Mouse (Mus musculus) neural tube, embryonic 13.5 days (tissue): Measurements from ENCODE around the gene Atp1a4. TPM values are rescaled to one million over a fixed set of nuclear protein-coding genes. Genes with fewer than 3 reads are reported as not detected.
A peak's percentile ranks its signal among the peaks of the same experiment; 100 is the strongest.

ENCODE experiments used
- ATAC-seq: fragments of 200-750 bp; cut with Nextera tagmentation; 2 replicates; pipeline ENCODE4 v1.8.0; 2017; ENCODE audit warnings: low read depth, mild to moderate bottlenecking, moderate TSS enrichment, moderate library complexity
- H3K27ac ChIP-seq: fragments of 300-500 bp; sonication (generic); replicated peaks from 2 replicates; pipeline ENCODE4 v1.5.1; 2015; ENCODE audit warnings: moderate library complexity, mild to moderate bottlenecking, inconsistent platforms
- H3K27me3 ChIP-seq: fragments of 300-500 bp; sonication (generic); 2 replicates; pipeline ENCODE4 v1.6.1; 2015; ENCODE audit warnings: mild to moderate bottlenecking, inconsistent platforms
- H3K36me3 ChIP-seq: fragments of 300-500 bp; sonication (generic); 2 replicates; pipeline ENCODE4 v1.6.1; 2015; ENCODE audit warnings: mild to moderate bottlenecking, inconsistent platforms
- H3K4me1 ChIP-seq: fragments of 300-500 bp; sonication (generic); replicated peaks from 2 replicates; pipeline ENCODE4 v1.6.1; 2015; ENCODE audit warnings: inconsistent platforms
- H3K4me2 ChIP-seq: fragments of 300-500 bp; sonication (generic); 2 replicates; pipeline ENCODE4 v1.6.1; 2015; ENCODE audit warnings: inconsistent platforms, mild to moderate bottlenecking, moderate library complexity
- H3K4me3 ChIP-seq: fragments of 300-500 bp; sonication (generic); 2 replicates; pipeline ENCODE4 v1.5.1; 2015; ENCODE audit warnings: mild to moderate bottlenecking, inconsistent platforms
- H3K9ac ChIP-seq: fragments of 300-500 bp; sonication (generic); 2 replicates; pipeline ENCODE4 v1.6.1; 2015; ENCODE audit warnings: moderate library complexity, mild to moderate bottlenecking, inconsistent platforms
- H3K9me3 ChIP-seq: fragments of 300-500 bp; sonication (generic); 2 replicates; pipeline ENCODE4 v1.6.1; 2016; ENCODE audit warnings: inconsistent platforms
- WGBS: fragments of 180-500 bp; shearing (Covaris S2); methylation state at CpG from one replicate; pipeline ENCODE4 v1.1.7; 2015; 5-methylcytosine and 5-hydroxymethylcytosine counted together
- polyA plus RNA-seq: library from polyadenylated mRNA; unstranded; fragments of >200 nt; fragmentation: Nextera tagmentation; extraction: Ambion mirVana; gene quantifications from 2 replicates; pipeline ENCODE4 v1.2.1, GENCODE M21; 2015

Gene Atp1a4
- polyA plus RNA-seq, 1 experiment from 2014 or later = not detected

- 32% methylated on average over 16 of the region's 16 CpGs for WGBS
- no peak overlapping the region for H3K9ac ChIP-seq
- H3K27me3 ChIP-seq = peaks cover 16% of the 10 kb centered on the region
- ATAC-seq = no peak
- H3K4me1 ChIP-seq = peaks cover 18% of the 10 kb centered on the region
- no peak overlapping the region for H3K27ac ChIP-seq
- H3K4me3 ChIP-seq = no peak overlapping the region
- no peaks in the 10 kb centered on the region for H3K36me3 ChIP-seq
- H3K9me3 ChIP-seq = no peaks in the 10 kb centered on the region
- H3K4me2 ChIP-seq = peak overlapping the region; percentile 15; the same call in 1 of the 2 replicates
Observed at GRCm38 (mm10) chr1:172243547-172244205, 14.5 kb downstream of the Atp1a4 start.

- Histone ChIP-seq H3K36me3 (no peaks in the 10 kb centered on the region), H3K4me2 (no peak overlapping the region), H3K4me3 (no peak overlapping the region), H3K9me3 (no peaks in the 10 kb centered on the region), H3K4me1 (peaks cover 18% of the 10 kb centered on the region), H3K27ac (no peak overlapping the region), H3K27me3 (peaks cover 16% of the 10 kb centered on the region), H3K9ac (no peak overlapping the region)
- WGBS = 30% methylated on average over 2 of the region's 2 CpGs
- ATAC-seq = peak; percentile 21; the same call in 1 of the 2 replicates
Observed at GRCm38 (mm10) chr1:172242401-172242800, 15.8 kb downstream of the Atp1a4 start.

- Histone ChIP-seq H3K36me3 (no peaks in the 10 kb centered on the region), H3K27ac (no peak overlapping the region), H3K4me1 (peaks cover 18% of the 10 kb centered on the region), H3K27me3 (peaks cover 13% of the 10 kb centered on the region), H3K9me3 (no peaks in the 10 kb centered on the region), H3K4me2 (no peak overlapping the region), H3K9ac (no peak overlapping the region), H3K4me3 (no peak overlapping the region)
- 21% methylated on average over 6 of the region's 6 CpGs for WGBS
- ATAC-seq = no peak
Observed at GRCm38 (mm10) chr1:172240945-172241708, 17.1 kb downstream of the Atp1a4 start.

- Histone ChIP-seq H3K9me3 (no peaks in the 10 kb centered on the region), H3K4me1 (no peaks in the 10 kb centered on the region), H3K36me3 (no peaks in the 10 kb centered on the region), H3K9ac (no peak overlapping the region), H3K4me3 (no peak overlapping the region), H3K4me2 (no peak overlapping the region), H3K27me3 (no peaks in the 10 kb centered on the region), H3K27ac (no peak overlapping the region)
- ATAC-seq = no peak
- 90% methylated on average over 1 of the region's 1 CpGs for WGBS
Observed at GRCm38 (mm10) chr1:172229215-172229614, 29.0 kb downstream of the Atp1a4 start.

- H3K4me3 ChIP-seq = no peak overlapping the region
- H3K9ac ChIP-seq = no peak overlapping the region
- no peak overlapping the region for H3K27ac ChIP-seq
- H3K9me3 ChIP-seq = no peaks in the 10 kb centered on the region
- H3K36me3 ChIP-seq = no peaks in the 10 kb centered on the region
- no peak overlapping the region for H3K4me2 ChIP-seq
- WGBS = 92% methylated on average over 2 of the region's 2 CpGs
- no peak for ATAC-seq
- no peaks in the 10 kb centered on the region for H3K27me3 ChIP-seq
- H3K4me1 ChIP-seq = no peaks in the 10 kb centered on the region
Observed at GRCm38 (mm10) chr1:172228209-172228608, 30.0 kb downstream of the Atp1a4 start.

GRCm38 (mm10) chr1:172221297-172222063 lies 36.7 kb downstream of the Atp1a4 start:
- no peaks in the 10 kb centered on the region for H3K27me3 ChIP-seq
- H3K9me3 ChIP-seq = no peaks in the 10 kb centered on the region
- H3K9ac ChIP-seq = no peak overlapping the region; the same call in 1 of the 2 replicates
- no peak overlapping the region for H3K4me3 ChIP-seq
- H3K4me2 ChIP-seq = no peak overlapping the region
- H3K4me1 ChIP-seq = peaks cover 56% of the 10 kb centered on the region
- peak overlapping the region; percentile 42 for H3K27ac ChIP-seq
- ATAC-seq = no peak
- 42% methylated on average over 11 of the region's 11 CpGs for WGBS
- no peaks in the 10 kb centered on the region for H3K36me3 ChIP-seq

- Histone ChIP-seq H3K9me3 (no peaks in the 10 kb centered on the region), H3K36me3 (no peaks in the 10 kb centered on the region), H3K4me2 (no peak overlapping the region), H3K4me3 (no peak overlapping the region), H3K9ac (no peak overlapping the region), H3K4me1 (peaks cover 60% of the 10 kb centered on the region), H3K27me3 (no peaks in the 10 kb centered on the region), H3K27ac (peak overlapping the region; percentile 76)
- 40% methylated on average over 10 of the region's 10 CpGs for WGBS
- peak; percentile 66 for ATAC-seq
Observed at GRCm38 (mm10) chr1:172220414-172220813, 37.8 kb downstream of the Atp1a4 start.

- Histone ChIP-seq H3K27ac (peak within 1 kb of the TSS; percentile 76), H3K4me1 (peaks cover 63% of the 10 kb centered on the region), H3K27me3 (no peaks in the 10 kb centered on the region), H3K36me3 (no peaks in the 10 kb centered on the region), H3K9me3 (no peaks in the 10 kb centered on the region), H3K4me3 (no peak within 1 kb of the TSS), H3K4me2 (no peak within 1 kb of the TSS), H3K9ac (no peak within 1 kb of the TSS)
- WGBS = 84% methylated on average over 19 of the region's 19 CpGs
- no peak for ATAC-seq
Observed at GRCm38 (mm10) chr1:172219451-172220406, 38.5 kb downstream of the Atp1a4 start, which contains the start of gene Casq1. Gene Casq1, minus strand, starts transcription at chr1:172219868.

- no peak overlapping the region for H3K4me2 ChIP-seq
- ATAC-seq = no peak
- no peaks in the 10 kb centered on the region for H3K27me3 ChIP-seq
- no peaks in the 10 kb centered on the region for H3K9me3 ChIP-seq
- 49% methylated on average over 15 of the region's 15 CpGs for WGBS
- no peak overlapping the region for H3K4me3 ChIP-seq
- H3K36me3 ChIP-seq = no peaks in the 10 kb centered on the region
- H3K27ac ChIP-seq = no peak overlapping the region; the same call in 1 of the 2 replicates
- H3K9ac ChIP-seq = no peak overlapping the region
- H3K4me1 ChIP-seq = peaks cover 75% of the 10 kb centered on the region
Observed at GRCm38 (mm10) chr1:172218164-172218910, 39.9 kb downstream of the Atp1a4 start.

GRCm38 (mm10) chr1:172217148-172217547 lies 41.1 kb downstream of the Atp1a4 start:
- no peak overlapping the region for H3K4me3 ChIP-seq
- H3K36me3 ChIP-seq = no peaks in the 10 kb centered on the region
- peak overlapping the region; percentile 47; the same call in 1 of the 2 replicates for H3K9ac ChIP-seq
- H3K4me1 ChIP-seq = peaks cover 79% of the 10 kb centered on the region
- peak overlapping the region; percentile 36 for H3K4me2 ChIP-seq
- no peak for ATAC-seq
- under 1% methylated on average over 5 of the region's 5 CpGs for WGBS
- no peaks in the 10 kb centered on the region for H3K9me3 ChIP-seq
- 0 out of 2 replicates have a peak overlapping the region, but pooled peaks have one; percentile 52 for H3K27ac ChIP-seq
- no peaks in the 10 kb centered on the region for H3K27me3 ChIP-seq
